Mouse (Mus musculus) urinary bladder, adult 2 months (tissue): ENCODE data around the gene Galntl5. TPM values are rescaled to one million over a fixed set of nuclear protein-coding genes. Genes with fewer than 3 reads are reported as not detected.
"Not testable (repeated sequence)": the region's sequence is repeated elsewhere in the genome, so short reads cannot be mapped to it uniquely, and the experiment has no call there.

Source experiments
- DNase-seq: peaks from one replicate; pipeline ENCODE4 v3.0.0; 2022; ENCODE audit warnings: low spot score
- polyA plus RNA-seq: library from polyadenylated mRNA; depleted of rRNA; stranded (reverse); fragments of >200 nt; gene quantifications from 2 replicates; pipeline ENCODE4 v1.2.3, GENCODE M21; 2012

Gene Galntl5
- polyA plus RNA-seq, 1 experiment, result not detected

DNA sequence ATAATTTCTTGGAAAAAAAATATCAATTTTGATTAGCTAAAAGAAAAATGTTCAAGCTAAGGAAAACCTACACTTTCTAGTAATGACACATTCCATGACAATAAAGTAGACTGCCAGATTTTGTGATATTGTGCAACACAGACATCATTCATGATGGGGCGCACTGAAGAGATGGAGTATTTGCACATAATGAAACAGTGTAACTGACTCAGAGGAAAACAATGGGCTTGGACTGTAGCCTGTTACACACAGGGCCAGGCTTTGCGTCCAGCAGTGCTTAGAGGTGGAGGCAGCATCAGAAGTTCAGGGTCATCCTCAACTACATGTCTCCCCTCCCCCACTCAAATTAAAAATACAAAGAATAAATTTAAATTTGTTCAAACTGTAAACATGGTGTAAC lies 9.3 kb downstream of the Galntl5 start:
- DNase-seq, result no peak

DNA sequence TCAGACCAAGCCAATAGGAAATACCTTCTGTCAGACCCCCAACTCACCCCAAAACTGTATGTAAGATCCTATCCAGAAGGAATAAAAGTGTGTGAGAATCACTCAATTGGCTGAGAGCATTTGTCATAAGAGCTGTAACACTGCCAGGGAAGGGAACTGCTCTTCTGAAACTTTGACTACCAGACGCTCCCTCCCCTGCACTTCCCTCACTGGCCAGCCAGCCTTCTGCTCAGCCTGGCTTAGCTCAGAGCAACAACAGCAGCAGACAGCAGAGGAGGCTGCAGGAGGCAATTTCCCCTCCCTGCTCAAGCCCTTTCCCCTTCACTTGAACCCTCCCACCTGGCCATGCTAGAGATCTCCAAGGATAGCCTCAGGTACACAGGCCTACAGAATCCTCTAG lies 30.6 kb downstream of the Galntl5 start:
- no peak for DNase-seq

DNA sequence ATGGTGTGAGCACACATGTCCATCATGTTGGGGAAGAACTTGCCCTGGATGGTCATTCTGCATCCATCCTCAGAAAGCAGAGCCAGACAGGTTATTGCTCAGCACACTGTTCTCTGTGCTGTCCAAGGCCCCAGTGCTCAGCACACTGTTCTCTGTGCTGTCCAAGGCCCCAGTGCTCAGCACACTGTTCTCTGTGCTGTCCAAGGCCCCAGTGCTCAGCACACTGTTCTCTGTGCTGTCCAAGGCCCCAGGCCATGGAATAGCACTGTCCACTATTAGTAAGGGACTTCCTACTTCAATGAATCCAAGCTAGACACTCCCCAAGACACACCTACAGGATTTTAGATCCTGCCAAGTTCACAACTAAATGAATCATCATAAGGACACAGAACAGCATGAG lies 32.0 kb downstream of the Galntl5 start:
- not testable (repeated sequence) for DNase-seq

DNA sequence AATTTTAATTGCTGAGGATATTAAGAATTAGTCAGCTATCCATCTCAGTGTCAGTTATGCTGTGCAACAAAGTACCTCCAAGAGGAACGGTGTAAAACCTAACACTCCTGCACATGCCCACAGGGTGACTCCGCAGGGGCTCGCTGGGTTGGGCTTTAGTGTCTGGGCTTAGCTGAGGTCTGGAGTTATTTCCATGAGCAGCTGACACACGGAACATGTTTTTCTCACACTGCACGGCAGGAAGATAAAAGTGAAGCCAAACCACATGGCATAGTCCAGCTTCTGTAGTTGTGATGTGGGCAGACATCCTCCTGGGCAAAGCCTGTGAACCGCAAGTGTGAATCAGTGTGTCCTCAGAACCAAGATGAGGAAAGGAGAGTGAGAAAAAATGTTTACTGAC lies 33.7 kb downstream of the Galntl5 start:
- no peak for DNase-seq

DNA sequence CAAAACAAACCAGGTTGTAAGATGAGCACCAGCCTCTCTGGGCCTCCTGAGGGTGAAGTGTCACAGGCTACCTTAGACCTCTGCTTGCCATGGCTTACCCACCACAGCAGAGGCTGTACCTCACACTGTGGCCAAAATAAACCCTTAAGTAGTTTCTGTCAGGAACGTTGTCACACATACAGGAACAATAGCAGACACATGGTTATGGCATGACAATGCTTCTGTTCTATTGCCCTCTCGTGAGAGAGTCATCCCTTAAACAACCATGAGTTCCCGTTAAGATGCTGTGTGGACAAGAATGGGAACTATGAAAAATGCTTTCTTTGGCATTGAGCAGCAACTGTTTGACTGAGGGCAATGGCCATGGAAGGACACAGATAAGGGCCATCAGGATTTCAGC lies 40.3 kb downstream of the Galntl5 start, which contains the start of gene Galnt11:
Gene Galnt11, plus strand, starts transcription at position 301 of the 400 bp plus-strand sequence.
- no peak for DNase-seq

DNA sequence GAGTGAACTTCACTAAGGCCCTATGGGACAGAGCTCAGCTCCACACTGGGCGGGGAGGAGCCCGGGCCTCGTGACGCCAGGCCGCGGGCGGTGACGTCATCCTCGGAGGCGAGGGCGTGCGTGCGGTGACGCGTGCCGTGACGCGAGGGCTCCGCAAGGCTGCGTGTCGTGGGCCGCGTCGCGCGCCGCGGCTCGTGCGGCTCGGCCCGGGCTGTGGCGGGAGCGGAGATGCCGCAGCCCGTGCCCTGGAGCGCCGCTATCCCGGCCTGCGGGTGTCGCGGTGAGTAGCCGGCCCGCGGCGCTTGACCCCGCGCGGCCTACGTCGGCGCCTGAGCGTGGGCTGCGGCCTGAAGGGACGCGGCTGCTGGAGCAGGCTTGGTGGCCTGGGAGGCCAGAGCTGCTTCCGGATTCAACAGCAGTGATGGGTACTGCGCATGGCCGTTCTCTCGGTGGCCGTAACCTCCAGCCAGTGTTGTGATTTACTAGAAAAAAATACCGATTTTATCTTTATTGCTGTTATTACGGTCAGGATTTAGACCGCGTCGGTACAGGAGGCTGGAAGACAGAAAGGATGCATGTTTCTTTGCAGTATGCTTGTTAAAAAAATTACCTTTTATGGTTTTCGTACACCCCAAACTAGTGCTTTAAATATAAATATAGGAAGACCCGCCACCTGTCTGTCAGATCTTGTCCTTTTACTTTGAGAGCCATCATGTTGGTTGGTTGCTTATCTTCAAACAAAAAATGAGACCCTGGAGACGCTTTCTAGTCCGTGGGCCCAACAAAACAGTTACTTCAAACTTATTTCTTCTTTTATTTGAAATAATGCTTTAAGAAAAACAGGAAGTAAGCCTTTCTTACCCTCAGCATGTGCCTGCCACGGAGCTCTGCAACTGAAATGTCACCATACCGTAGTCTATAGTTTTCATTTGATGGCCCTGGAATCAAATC lies 41.8 kb downstream of the Galntl5 start, which contains the start of gene E130116L18Rik:
Gene E130116L18Rik, minus strand, starts transcription at position 402 of the 951 bp plus-strand sequence.
- DNase-seq, result peak; percentile 73

DNA sequence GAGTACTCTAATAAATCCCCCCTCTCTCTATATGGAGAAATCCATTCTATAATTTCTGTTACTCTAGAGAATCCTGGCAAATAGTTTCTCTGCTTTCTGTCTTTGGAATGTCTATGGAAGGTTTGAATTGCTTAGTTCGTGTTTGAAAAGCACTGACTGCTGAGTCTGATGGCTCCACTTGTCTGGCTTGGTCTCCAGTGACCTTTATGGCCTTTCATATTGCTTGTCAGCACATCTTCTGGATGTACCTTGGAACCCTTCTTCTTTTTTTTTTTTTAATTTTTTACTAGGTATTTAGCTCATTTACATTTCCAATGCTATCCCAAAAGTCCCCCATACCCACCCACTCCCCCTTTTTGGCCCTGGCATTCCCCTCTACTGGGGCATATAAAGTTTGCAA lies 43.1 kb downstream of the Galntl5 start:
- not testable (repeated sequence) for DNase-seq

DNA sequence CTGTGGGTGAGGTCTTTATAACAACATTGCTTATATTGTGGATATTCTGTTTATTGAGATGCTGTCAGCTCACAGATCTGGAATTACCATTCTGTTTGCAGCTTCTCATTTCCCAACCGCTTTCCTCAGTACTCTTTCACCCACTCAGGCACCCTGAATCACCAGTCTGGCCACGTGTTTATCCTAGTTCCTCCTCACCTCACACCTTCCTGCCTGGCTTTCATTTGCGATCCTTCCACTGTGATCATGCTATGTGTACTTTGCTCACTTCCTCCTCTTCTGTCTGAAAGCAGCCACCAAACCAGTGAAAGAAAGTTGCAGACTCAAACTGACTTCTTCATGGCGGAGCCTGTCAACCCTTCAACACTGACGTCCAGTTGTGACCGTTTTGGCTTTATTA lies 61.8 kb downstream of the Galntl5 start:
- DNase-seq, result no peak

DNA sequence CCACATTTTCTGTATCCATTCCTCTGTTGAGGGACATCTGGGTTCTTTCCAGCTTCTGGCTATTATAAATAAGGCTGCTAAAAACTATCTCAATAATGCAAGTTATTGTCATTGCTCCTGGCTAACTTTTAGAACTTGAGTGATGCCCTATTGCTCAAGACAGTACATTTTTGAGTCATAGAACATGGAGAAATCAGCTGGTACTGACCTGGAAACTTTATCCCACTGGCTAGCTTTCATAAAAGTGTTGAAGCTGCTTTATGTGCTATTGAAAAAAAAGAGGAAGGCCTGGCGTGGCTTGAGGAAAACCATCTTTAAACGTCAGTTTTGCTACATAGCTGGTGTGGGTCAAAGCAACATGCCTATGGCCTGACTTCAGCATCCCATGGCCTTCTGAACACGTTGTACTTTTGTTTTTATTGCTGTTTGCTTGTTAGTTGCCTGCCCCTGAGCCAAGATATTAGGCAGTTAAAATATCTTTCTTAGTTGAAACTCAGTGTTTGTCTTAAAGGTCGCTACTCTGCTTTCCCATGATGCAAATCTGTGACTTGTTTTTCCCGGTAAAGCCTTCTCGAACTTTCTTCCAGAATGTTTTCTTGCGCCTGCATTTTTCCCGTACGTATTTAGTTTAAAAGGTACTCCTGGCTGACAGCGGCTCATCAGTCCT lies 64.7 kb downstream of the Galntl5 start:
- no peak for DNase-seq

DNA sequence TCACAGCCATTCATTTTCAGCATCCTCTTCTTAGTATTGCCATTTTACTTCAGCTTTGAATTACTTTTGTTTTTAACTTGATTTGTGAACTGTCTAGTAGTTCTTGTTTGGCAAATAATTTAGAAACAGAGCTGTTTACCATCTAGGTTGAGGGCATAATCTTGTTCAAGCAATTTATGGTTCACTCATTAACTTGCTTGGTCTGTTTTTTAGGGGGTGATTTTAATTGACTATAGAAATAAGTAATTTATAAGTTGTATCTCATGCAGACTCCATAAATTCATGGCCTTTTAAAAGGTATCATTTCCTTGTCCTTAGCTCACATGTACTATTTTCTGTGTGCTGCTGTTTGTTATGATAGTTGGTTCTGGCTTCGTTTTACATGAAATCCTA lies 65.2 kb downstream of the Galntl5 start:
- no peak for DNase-seq

DNA sequence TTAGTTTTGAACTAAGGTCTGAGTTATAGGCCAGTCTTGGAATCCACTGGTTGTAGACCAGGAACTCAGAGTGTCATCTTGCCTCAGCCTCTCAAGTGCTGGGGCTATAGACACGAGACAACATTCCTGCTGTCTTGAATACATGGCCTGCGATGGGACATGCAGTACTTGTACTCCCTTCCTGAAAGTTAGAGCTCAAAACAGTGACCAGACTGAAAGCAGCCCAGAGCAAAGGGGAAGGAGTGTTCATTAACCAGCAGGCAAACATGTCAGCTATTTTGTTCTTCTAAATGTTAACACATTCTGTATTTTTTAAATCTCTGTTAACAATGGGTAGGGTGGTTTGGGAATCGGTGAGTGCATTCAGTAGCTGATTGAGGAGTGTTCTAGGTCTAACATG lies 65.8 kb downstream of the Galntl5 start:
- no peak for DNase-seq

DNA sequence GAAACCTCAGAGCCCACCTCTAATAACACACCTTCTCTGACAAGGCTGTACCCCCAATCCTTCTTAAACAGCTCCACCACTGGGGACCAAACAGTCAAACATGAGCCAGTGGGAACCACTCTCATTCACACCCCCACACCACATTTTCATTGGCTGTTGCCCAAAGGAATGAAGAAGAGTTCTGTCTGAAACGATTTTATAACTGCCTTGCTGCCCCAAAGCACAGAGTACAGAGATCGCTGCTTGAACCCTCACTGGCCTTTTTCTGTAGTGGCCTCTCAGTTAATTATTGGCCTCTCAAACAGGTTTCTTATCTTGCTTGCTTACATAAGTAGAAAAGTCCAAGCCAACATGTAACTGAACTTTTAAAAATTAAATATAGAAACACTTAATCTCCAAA lies 71.2 kb downstream of the Galntl5 start:
- no peak for DNase-seq

DNA sequence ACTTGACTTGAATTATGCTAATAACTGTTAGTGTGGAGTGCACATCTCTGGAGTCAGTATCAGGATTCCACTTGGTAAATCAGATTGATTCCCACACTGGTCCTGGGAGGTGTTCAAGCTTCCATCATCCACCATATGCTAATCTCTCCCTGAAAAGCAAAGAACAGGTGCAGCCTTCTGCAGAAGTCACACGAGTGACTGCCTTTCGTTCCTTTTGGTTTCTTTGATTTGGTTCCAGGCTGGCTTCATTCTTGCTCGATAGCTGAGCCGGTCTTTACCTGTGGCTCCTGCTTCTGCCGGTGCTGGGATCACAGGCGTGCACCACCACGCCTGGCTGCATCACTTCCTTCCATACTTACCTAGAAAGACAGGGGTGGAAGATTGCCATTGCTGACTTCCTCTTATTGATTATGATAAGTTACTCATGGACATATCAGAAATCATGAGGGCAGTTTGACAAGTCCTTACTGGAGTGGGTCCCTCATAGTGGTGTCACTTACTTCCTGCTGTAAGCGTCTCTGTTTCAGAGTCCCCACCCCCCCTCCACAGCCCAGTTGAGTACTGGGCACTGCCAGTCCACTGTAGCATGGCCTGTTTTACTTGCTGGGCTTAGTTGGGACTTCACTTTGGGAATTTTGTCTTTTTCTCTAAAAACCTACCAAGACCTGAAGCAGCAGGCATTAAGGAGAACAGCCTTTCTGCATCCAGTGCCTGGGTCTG lies 71.7 kb downstream of the Galntl5 start:
- DNase-seq, result no peak

DNA sequence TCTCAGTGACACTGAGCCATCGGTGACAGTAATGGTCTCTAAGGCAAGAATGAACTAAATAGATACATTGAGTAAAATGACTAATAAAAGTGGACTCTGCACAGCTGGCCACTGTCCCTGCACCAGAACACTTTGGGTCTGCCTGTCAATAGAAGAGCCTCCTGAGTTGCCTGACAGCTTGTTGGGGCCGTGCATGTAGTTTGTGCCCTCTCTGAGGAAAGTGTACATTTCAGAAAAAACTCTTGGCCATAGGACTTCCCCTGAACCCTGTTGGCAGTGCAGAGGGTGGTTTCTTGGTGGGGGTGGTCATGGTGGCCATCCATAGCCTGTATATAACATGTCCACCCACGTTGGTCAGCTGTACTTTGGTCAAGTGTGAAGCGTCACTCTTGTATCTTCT lies 73.2 kb downstream of the Galntl5 start:
- DNase-seq, result no peak

DNA sequence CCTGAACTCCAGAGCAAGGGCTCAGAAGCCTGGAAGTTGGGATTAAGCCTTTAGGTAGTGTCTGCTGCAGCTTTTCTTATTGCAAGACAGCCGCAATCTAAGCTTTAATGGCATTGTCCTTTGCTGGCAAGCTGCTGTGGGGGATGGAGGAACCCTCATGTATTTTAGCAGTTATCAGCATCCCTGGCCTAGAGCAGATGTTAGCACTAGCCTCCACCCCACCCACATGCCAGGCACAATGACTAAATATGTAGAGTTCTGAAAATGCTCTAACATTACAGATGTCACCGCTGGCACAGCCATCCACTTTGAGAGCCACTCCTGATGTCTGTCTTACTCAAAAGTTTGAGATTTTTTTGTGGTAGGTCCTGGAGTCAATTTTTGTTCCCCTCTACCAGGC lies 75.4 kb downstream of the Galntl5 start:
- DNase-seq, result no peak

DNA sequence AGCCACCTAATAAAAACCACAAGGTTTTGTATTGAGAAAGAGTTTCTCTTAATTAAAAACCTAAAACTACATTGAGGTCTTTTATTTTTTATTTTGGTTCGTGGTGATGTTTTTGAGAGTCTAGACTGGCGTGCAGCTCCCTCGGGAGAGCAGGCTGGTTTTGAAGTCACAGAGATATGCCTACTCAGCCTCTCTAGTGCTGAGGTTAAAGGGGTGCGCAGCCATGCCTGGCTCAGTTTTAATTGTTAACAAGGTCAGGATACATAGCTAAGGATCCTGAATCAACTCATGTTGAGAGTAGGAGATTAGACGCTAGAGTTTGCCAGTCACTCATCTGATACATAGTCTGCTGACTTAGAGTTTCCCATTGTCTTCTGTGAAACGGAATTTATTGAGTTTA lies 80.2 kb downstream of the Galntl5 start:
- no peak for DNase-seq

DNA sequence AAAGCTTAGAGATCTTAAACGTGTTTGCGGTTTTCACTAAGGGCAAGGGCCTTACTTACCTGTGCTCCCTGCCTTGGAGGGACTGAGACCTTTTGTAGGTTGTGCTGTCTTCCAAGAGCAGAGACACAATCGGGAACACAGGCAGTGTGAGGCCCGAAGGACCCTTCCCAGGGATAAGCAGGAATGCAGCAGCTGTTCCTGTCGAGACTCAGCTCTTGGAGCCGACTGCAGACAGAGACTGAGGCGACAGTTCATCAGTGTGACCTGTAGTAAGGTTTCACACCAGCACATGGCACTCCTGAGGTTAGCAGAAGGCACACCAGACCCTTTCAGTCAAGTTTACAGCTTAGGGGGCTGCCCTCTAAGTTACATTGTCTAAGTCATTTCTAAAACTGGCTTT lies 81.0 kb downstream of the Galntl5 start:
- DNase-seq, result no peak

DNA sequence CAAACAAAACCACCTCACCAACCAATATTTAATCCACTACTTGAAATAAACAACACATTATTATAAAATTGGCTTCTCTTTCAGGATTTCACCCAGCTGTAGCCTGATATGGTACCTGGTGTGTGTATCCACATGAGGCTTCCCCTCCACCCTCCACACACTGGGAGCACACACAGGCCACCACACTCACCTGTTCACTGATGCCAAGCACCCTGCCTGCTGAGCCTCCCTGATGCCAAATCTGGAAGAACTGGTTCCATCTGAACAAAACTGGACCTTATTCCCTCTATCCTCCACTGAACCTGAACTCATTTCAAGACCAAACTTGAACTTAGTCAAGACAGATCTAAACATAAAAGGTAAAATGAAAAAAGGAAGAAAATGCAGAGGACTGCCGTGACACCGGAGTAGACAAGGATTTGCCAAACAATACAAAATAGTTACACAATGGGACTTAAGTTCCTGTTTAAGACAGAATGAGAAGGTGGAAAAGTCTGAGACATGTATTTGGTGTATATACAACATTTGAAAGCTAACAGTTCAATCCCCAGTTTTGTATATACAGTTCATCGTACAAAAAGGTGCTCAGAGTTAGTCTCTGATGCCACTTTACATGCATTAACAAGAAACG lies 87.1 kb downstream of the Galntl5 start:
- no peak for DNase-seq
